Mouse (Mus musculus): ENCODE results near the gene Anks1b. TPM values are rescaled to one million over a fixed set of nuclear protein-coding genes. Genes with fewer than 3 reads are reported as not detected.

Anks1b gene
- polyA plus RNA-seq, 1 experiment from 2014 or later, result 0.21 TPM

GRCm38 (mm10) chr10:90864599-90864889, 991.2 kb downstream of the Anks1b start:
- DNase-seq (ENCODE audit: low spot score), result no peak
- H3K4me3 ChIP-seq (ENCODE audit: low read depth, low read length), result no peak overlapping the region
- TF ChIP-seq CTCF (IDR thresholded peaks at IDR 0.05), result no peak
- no peak for TF ChIP-seq EP300 (IDR thresholded peaks at IDR 0.05)
- no peak overlapping the region for H3K27ac ChIP-seq (ENCODE audit: low read length)
- no peaks in the 10 kb centered on the region for H3K36me3 ChIP-seq (ENCODE audit: insufficient read depth, low read length)
- H3K4me2 ChIP-seq (replicated peaks; ENCODE audit: low read depth, low read length), result no peak overlapping the region
- 23% methylated on average over 3 of the region's 3 CpGs for WGBS
- H3K27me3 ChIP-seq (replicated peaks; ENCODE audit: insufficient read depth, low read length), result no peaks in the 10 kb centered on the region
- H3K9ac ChIP-seq (replicated peaks; ENCODE audit: low read depth), result no peak overlapping the region
- no peak for ATAC-seq
- H3K9me3 ChIP-seq (ENCODE audit: low read length), result no peaks in the 10 kb centered on the region
- H3K4me1 ChIP-seq (ENCODE audit: insufficient read depth, low read depth, low read length), result no peaks in the 10 kb centered on the region

- 79% methylated on average over 5 of the region's 5 CpGs for WGBS
- ATAC-seq, result no peak
- no peak for DNase-seq (ENCODE audit: low spot score)
- Histone ChIP-seq H3K4me3 (ENCODE audit: low read depth, low read length) (no peak overlapping the region), H3K9me3 (ENCODE audit: low read length) (no peaks in the 10 kb centered on the region), H3K4me1 (ENCODE audit: insufficient read depth, low read depth, low read length) (no peaks in the 10 kb centered on the region), H3K36me3 (ENCODE audit: insufficient read depth, low read length) (no peaks in the 10 kb centered on the region), H3K9ac (replicated peaks; ENCODE audit: low read depth) (no peak overlapping the region), H3K27ac (ENCODE audit: low read length) (no peak overlapping the region), H3K27me3 (replicated peaks; ENCODE audit: insufficient read depth, low read length) (no peaks in the 10 kb centered on the region), H3K4me2 (replicated peaks; ENCODE audit: low read depth, low read length) (no peak overlapping the region)
- TF ChIP-seq CTCF (IDR thresholded peaks at IDR 0.05) (no peak), EP300 (IDR thresholded peaks at IDR 0.05) (no peak)
Measured at GRCm38 (mm10) chr10:90873204-90873603, 999.9 kb downstream of the Anks1b start.

- H3K36me3 ChIP-seq (ENCODE audit: insufficient read depth, low read length), result no peaks in the 10 kb centered on the region
- H3K4me1 ChIP-seq (ENCODE audit: insufficient read depth, low read depth, low read length), result no peaks in the 10 kb centered on the region
- ATAC-seq (no peak), DNase-seq (ENCODE audit: low spot score) (no peak)
- no peaks in the 10 kb centered on the region for H3K9me3 ChIP-seq (ENCODE audit: low read length)
- TF ChIP-seq EP300 (IDR thresholded peaks at IDR 0.05), result no peak
- no peak for TF ChIP-seq CTCF (IDR thresholded peaks at IDR 0.05)
- H3K27ac ChIP-seq (ENCODE audit: low read length), result no peak overlapping the region
- H3K4me3 ChIP-seq (ENCODE audit: low read depth, low read length), result no peak overlapping the region
- H3K4me2 ChIP-seq (replicated peaks; ENCODE audit: low read depth, low read length), result no peak overlapping the region
- no peak overlapping the region for H3K9ac ChIP-seq (replicated peaks; ENCODE audit: low read depth)
- WGBS, result 62% methylated on average over 3 of the region's 3 CpGs
- H3K27me3 ChIP-seq (replicated peaks; ENCODE audit: insufficient read depth, low read length), result no peaks in the 10 kb centered on the region
Measured at GRCm38 (mm10) chr10:90874166-90874565, 1000.9 kb downstream of the Anks1b start.

GRCm38 (mm10) chr10:90880854-90881560, 1007.7 kb downstream of the Anks1b start:
- Histone ChIP-seq H3K9me3 (ENCODE audit: low read length) (no peaks in the 10 kb centered on the region), H3K36me3 (ENCODE audit: insufficient read depth, low read length) (no peaks in the 10 kb centered on the region), H3K4me3 (ENCODE audit: low read depth, low read length) (no peak overlapping the region), H3K4me1 (ENCODE audit: insufficient read depth, low read depth, low read length) (no peaks in the 10 kb centered on the region), H3K9ac (replicated peaks; ENCODE audit: low read depth) (no peak overlapping the region), H3K27ac (ENCODE audit: low read length) (no peak overlapping the region), H3K4me2 (replicated peaks; ENCODE audit: low read depth, low read length) (no peak overlapping the region), H3K27me3 (replicated peaks; ENCODE audit: insufficient read depth, low read length) (no peaks in the 10 kb centered on the region)
- DNase-seq (ENCODE audit: low spot score) (no peak), ATAC-seq (no peak)
- TF ChIP-seq CTCF (IDR thresholded peaks at IDR 0.05) (no peak), EP300 (IDR thresholded peaks at IDR 0.05) (no peak)
- 25% methylated on average over 8 of the region's 8 CpGs for WGBS

GRCm38 (mm10) chr10:90889566-90889965, 1016.3 kb downstream of the Anks1b start:
- ATAC-seq (no peak), DNase-seq (ENCODE audit: low spot score) (no peak)
- WGBS, result 67% methylated on average over 5 of the region's 5 CpGs
- H3K4me1 ChIP-seq (ENCODE audit: insufficient read depth, low read depth, low read length), result no peaks in the 10 kb centered on the region
- TF ChIP-seq EP300 (IDR thresholded peaks at IDR 0.05), result no peak
- no peak for TF ChIP-seq CTCF (IDR thresholded peaks at IDR 0.05)
- no peaks in the 10 kb centered on the region for H3K27me3 ChIP-seq (replicated peaks; ENCODE audit: insufficient read depth, low read length)
- no peak overlapping the region for H3K4me2 ChIP-seq (replicated peaks; ENCODE audit: low read depth, low read length)
- no peaks in the 10 kb centered on the region for H3K9me3 ChIP-seq (ENCODE audit: low read length)
- no peak overlapping the region for H3K9ac ChIP-seq (replicated peaks; ENCODE audit: low read depth)
- no peak overlapping the region for H3K4me3 ChIP-seq (ENCODE audit: low read depth, low read length)
- H3K27ac ChIP-seq (ENCODE audit: low read length), result no peak overlapping the region
- H3K36me3 ChIP-seq (ENCODE audit: insufficient read depth, low read length), result no peaks in the 10 kb centered on the region

- no peaks in the 10 kb centered on the region for H3K4me1 ChIP-seq (ENCODE audit: insufficient read depth, low read depth, low read length)
- DNase-seq (ENCODE audit: low spot score), result no peak
- H3K9me3 ChIP-seq (ENCODE audit: low read length), result no peaks in the 10 kb centered on the region
- no peak overlapping the region for H3K4me2 ChIP-seq (replicated peaks; ENCODE audit: low read depth, low read length)
- no peaks in the 10 kb centered on the region for H3K27me3 ChIP-seq (replicated peaks; ENCODE audit: insufficient read depth, low read length)
- no peak overlapping the region for H3K27ac ChIP-seq (ENCODE audit: low read length)
- H3K4me3 ChIP-seq (ENCODE audit: low read depth, low read length), result no peak overlapping the region
- no peak overlapping the region for H3K9ac ChIP-seq (replicated peaks; ENCODE audit: low read depth)
- no peaks in the 10 kb centered on the region for H3K36me3 ChIP-seq (ENCODE audit: insufficient read depth, low read length)
- TF ChIP-seq EP300 (IDR thresholded peaks at IDR 0.05) (no peak), CTCF (IDR thresholded peaks at IDR 0.05) (no peak)
- no peak for ATAC-seq
- WGBS, result 85% methylated on average over 11 of the region's 11 CpGs
Measured at GRCm38 (mm10) chr10:90892728-90893127, 1019.4 kb downstream of the Anks1b start.

- Histone ChIP-seq H3K36me3 (ENCODE audit: insufficient read depth, low read length) (no peaks in the 10 kb centered on the region), H3K27ac (ENCODE audit: low read length) (no peak overlapping the region), H3K27me3 (replicated peaks; ENCODE audit: insufficient read depth, low read length) (no peaks in the 10 kb centered on the region), H3K4me1 (ENCODE audit: insufficient read depth, low read depth, low read length) (no peaks in the 10 kb centered on the region), H3K9ac (replicated peaks; ENCODE audit: low read depth) (no peak overlapping the region), H3K4me3 (ENCODE audit: low read depth, low read length) (no peak overlapping the region), H3K9me3 (ENCODE audit: low read length) (no peaks in the 10 kb centered on the region), H3K4me2 (replicated peaks; ENCODE audit: low read depth, low read length) (no peak overlapping the region)
- ATAC-seq (no peak), DNase-seq (ENCODE audit: low spot score) (no peak)
- 52% methylated on average over 3 of the region's 3 CpGs for WGBS
- TF ChIP-seq CTCF (IDR thresholded peaks at IDR 0.05) (no peak), EP300 (IDR thresholded peaks at IDR 0.05) (no peak)
Measured at GRCm38 (mm10) chr10:90897894-90898293, 1024.6 kb downstream of the Anks1b start.

All from lung, postnatal 0 days (tissue).